Mouse (Mus musculus) frontal cortex, postnatal 25 days (tissue): ENCODE results near the gene Snx13.

ENCODE experiments used
- DNase-seq, 2 experiments: peaks; one replicate each; pipeline ENCODE4 v3.0.0; 2022; ENCODE audit warnings: low spot score in 2 of 2

The Snx13 gene

DNA sequence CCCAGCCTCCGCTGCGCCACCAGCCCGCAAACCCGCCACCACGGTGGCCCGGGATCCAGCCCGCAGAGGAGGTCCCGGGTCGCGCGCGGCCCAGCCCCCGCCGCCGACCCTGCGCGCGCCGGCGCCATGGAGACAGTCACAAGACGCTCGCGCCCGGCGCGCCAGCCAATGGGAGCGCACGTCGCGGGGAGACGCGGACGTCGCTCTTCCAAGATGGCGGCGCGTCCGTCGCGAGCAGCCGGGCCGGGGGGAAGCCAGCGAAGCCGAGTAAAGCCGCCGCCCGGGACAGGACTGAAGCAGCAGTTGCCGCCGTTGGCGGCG lies at the start of gene Snx13:
Gene Snx13, plus strand, starts transcription at position 188 of the 321 bp plus-strand sequence.
- peak; percentile 76 for DNase-seq

DNA sequence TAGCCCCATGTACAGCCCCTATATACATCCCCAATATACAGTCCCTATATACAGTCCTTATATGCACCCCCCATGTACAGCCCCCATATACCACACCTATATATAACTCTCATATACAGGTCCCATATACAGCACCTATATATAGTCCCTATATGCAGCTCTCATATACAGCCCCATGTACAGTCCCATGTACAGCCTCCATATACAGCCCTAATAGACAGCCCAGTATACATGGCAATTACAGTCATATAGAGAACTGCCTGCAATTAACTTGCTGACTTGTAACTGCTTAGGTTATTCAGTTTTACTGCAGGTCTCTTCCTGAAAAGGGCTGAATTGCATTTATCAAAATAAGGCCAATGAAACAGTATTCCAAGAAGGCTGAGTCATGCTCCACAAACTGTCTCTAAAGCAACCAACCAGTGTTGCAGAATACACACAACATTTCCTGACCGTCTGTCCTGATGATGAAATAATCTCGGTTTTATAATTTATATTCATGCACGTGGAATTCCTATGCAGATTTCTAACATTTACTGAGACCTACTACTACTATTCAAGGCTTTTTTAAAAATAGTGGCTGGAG lies 49.3 kb upstream of the Snx13 start:
- DNase-seq, result no peak

DNA sequence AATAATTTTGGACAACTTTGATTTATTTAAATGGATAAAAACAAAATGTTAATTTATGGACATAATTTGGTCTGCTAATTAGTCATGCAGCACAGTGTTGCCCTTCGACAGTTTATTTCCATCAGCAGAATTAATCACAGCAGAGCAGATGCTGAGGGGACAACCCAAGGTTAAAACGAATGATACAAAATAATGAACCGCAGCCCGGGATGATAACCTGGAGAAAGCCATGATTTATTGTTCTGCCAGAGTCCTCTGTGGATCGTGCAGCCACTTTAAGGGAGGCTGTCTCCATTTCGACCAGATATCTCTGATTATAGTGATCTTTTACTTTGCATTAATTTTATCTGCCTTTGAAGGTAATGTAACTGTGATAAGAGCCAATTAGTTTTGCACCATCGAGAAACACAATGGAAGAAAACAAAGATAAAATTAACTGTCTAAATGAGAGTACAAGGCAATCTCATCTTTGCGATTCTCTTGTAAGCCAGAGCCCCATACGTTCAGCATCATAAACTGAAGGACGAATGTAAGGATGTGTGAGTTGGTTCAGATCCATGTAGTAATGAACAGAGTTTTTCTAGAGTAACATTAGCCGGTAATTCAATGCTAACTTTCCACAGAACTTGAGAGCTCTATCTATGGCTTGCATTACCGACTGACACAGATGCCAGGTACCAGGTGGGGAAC lies 48.1 kb upstream of the Snx13 start:
- no peak for DNase-seq

DNA sequence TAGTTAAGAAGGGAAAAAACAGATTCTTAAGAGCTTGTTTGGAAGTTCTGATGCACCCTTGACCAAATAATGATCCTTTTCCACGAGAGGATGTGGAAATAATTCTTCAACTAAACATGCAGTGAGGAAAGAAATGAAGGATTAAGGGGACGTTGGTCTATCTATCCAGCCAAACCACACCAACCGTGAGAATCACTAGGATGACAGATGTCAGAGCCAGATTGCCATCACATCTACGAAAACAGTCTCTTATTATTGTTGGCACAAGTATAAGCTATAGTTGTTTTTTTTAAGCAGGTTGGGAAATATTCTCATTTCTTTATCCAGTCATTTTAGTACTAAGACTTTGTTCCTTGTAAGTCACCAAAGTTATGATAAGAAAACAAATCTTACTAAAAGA lies 46.7 kb upstream of the Snx13 start:
- no peak for DNase-seq

DNA sequence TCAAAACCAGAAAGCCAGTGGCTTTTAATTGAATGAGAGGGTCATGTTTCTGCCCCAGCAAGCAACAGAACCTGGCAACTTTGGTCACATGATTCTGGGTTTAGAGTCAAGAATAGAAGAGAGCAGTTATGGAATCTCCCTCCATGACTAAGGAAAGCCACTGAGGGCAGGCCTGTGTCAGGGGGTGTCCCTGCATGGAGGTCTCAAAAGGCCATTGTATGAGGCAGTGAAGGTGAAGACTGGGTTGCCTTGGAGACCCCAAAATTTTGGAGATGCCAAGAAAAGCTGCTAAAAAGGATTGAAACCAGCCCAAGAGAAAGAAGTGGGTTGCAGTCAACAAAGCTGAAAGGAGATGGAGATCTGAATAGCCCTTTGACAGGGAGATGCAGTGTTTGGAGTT lies 41.2 kb upstream of the Snx13 start:
- DNase-seq, result no peak

DNA sequence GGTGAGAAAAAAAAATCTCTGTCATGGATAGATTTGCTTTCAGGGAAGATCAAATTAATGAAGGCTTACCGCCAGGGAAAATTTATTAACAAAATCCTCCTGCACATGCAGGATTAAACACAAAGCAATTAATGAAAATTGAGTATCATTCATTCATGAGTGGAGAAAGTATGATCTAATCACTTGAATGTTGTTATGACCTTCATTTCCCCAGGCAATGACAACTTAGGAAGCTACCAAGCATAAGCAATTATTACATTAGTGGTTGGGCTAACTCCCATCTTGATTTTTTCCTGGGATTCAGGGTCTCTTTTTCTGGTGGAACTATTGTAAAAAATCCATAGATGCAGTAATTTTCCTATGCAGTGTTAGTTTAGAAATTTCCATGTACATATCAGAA lies 39.1 kb upstream of the Snx13 start:
- DNase-seq, result no peak

DNA sequence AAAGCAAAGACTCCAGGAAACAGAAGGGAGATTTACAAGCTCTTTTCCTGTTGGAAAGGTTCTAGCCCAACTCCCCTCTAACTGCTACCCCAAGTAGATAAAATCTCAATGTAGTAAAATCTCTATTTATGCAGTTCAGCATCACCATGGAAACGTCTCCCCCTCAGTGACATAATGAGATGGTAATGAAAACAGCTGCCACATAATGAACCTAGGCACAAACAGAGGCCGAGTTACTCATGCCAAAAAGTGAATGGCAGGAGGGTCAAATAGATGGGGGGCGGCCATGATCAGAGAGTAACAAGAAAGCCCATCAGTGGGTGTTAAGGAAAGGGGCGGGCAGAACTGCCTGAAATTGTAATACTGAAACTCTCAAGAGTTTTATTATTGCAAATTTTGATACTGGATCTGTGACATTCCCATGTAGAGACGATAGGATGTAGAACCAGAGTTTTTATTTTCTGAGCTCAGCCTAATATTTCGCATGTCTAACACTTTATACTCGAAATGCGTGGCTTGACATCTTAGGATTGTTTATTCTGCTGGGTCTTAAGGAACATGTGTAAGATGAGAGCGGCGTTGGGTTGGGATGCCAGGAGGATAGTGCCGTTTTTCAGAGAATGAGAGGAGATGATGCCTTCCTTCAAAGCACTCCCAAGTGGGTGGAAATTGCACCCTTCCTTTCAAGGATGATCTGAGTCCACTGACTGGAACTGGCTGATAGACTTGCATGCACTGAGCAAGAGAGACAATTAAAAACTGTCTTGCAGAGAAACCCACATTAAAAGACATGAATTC lies 38.4 kb upstream of the Snx13 start:
- DNase-seq, result peak in 1 of 2 experiments; percentile 14

DNA sequence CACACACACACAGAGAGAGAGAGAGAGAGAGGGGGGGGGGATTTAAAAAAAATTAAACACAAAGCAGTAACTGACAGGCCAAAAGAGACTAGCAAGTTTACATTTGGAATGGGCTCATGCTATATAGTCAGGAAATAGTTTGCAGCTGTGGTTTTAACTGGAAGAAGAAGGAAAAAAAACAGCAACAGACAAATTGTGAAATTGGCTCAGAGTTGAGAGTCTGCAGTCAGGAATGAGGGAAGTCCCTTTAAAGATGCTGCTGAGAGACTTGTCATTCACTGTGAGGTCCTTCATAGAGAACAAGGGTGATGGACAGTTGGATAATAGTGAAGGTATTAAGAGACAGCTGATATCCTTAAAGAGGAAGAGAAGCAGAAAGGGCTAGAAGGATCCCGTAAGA lies 35.5 kb upstream of the Snx13 start:
- no peak for DNase-seq

DNA sequence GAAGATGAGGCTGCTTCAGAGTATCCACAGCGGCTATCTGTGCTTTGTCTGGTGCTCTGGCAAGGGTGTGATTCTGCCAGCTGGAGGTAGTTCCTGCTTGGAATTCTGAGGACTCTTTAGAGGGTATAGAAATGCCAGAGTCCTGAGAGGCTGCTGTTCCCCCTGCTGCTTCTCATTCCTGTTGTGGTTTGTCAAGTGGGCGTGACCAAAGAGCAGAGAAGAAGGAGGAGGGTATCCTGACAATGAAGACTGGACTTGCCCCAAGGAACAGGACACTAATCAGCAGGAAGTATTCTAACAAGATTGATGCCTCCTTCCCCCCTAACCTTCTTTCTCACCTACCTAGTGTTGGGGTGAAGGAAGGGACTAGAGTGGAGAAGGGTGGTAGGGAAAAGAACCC lies 33.0 kb upstream of the Snx13 start:
- DNase-seq, result no peak

DNA sequence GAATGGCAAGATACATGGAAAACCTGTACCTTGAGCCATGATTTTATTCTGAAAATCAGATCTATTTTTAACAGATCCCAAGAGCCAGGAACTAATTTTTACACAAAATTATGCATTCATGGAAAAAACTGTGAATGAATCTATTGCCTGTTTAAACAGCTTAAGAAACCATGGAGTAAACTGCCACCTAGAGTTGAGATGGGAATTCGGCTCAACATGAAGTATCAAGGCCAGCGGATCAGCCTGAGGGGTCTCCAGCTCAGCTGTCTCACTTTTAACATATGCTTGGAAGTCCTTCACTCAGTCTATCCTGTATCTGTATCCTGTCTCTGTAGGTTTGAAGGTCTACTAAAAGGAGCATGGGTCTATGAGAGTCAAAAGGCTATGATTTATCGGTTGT lies 30.9 kb upstream of the Snx13 start:
- no peak for DNase-seq

DNA sequence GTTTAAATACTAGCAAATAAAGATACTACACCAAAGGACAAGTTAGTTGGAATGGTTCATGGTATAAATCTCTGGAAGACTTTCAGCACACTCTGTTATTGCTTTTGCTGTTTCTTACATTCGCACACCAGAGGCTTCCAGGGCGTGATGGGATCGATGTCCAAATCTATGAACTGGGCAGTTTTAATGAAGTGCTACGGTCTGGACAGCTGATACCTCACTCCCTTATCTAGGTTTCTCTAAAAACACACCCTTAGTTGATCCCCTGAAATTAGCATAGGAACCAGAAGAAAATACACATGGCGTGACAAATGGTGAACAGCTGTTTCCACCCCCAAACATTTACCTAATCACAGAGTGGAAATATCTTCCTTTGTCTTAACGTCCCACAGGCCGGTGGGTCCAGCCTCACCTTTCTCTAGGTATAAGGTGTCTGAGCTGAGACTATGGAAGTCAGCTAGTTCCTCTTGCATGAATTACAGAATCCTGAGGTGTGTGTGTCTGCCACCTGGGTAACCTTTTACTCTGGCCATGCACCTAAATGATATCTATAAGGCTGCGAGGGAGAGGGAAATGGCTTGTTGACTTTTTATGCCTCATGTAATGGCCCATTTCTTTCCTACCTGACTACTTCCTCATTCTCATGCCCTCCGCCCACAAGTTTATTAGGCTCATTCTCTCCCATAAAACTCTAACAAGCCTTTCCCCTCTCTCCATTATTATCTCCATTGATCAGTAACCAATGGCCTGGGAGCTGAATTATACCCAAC lies 30.3 kb upstream of the Snx13 start:
- DNase-seq, result no peak

DNA sequence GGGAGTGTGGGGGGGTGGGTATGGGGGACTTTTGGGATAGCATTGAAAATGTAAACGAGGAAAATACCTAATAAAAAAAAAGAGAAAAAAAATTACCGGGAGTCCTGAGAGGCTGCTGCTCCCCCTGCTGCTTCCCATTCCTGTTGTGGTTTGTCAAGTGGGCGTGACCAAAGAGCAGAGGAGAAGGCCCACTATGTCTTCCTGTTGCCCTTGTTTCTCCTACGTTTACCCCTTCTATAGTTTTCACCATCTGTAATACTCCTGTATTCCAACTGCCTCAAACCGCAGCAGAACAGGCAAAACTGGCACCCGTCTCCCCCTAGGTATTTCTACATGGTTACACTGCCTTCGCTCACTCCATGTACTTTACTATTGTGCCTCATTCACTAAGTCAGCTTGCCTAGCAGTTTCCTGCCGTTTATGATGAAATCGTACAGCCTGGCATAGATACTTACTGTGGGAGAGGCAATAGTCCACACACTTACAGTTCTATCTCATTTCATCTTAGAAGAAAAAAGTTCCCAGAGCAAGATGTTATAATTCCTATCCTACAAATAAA lies 28.2 kb upstream of the Snx13 start:
- DNase-seq, result no peak

DNA sequence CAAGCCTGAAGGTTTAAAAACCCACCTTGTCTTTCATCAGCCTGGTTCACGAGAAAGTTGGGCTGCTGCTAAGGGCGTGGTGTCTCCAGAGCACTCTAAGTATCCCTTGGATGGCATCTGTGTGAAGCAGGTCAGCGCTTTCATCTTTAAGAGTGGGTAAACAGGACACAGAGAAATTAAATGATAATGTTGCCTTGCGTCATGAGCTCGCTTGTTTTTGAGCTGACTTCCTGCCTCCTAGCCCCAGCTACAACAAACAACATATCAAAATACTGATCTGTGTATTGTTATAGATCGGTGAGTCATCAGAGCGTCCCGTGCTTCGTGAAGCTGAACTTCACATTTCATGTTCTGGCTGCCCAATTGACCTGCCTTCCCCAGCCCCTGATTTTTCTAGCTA lies 25.7 kb upstream of the Snx13 start:
- DNase-seq, result no peak

DNA sequence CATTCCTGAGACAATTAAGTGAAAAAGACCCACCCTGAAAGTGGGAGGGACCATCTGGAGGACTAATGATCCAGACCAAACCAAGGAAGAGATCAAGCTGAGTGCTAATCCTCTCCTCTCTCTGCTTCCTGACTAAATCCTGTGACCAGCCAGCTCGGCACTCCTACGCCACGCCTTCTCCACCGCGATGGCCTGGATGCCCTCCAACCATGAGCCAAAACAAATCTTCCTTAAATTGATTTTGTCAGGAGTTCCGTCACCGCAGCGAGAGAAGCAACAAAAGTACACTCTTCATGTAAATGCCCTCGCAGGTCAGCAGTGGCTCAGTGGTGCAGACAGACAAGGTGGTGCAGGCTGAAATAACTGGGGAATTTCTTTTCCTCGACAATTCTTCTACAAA lies 24.9 kb upstream of the Snx13 start:
- no peak for DNase-seq

DNA sequence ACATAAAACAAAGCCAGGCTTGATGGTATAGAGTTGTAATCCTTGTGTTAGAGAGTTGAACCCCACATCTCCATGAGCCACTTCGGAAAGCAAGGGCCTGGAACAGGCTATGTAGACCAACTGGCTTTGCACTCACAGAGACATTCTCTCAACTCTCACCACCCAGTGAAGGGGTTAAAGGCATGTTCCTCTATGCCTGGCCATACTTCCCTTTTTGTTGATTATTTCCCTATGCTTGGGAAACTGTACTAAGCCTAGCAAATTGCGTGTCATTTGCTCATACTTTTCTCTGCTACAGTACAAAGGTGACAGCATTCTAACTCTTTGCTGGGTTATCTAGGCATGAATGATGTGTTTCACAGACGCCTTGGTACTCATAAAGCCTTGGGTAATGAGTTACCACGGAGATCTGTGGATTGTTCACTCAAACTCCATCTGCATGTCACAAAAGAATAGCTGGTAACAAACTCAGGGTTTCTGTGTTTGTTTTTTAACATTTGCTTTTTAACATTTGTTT lies 21.0 kb upstream of the Snx13 start:
- no peak for DNase-seq

DNA sequence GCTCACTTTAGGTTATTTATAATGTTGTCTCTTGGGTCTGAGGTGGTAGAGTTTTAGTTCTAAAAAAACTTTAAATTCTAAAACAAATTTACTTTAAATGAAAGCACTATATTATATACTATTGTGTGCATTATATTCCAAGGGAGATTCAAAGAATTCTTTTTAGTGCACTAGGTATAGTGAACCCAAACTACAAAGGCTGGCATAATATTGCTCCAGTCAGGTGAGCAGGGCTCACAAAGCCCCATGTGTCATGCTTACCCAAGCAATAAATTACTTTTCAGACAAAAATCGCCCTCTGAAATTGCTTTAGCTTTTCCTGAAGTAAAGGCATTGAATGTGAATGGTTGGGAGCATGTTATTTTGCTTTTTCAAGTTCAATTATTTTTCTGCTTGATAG lies 19.5 kb upstream of the Snx13 start:
- DNase-seq, result no peak

DNA sequence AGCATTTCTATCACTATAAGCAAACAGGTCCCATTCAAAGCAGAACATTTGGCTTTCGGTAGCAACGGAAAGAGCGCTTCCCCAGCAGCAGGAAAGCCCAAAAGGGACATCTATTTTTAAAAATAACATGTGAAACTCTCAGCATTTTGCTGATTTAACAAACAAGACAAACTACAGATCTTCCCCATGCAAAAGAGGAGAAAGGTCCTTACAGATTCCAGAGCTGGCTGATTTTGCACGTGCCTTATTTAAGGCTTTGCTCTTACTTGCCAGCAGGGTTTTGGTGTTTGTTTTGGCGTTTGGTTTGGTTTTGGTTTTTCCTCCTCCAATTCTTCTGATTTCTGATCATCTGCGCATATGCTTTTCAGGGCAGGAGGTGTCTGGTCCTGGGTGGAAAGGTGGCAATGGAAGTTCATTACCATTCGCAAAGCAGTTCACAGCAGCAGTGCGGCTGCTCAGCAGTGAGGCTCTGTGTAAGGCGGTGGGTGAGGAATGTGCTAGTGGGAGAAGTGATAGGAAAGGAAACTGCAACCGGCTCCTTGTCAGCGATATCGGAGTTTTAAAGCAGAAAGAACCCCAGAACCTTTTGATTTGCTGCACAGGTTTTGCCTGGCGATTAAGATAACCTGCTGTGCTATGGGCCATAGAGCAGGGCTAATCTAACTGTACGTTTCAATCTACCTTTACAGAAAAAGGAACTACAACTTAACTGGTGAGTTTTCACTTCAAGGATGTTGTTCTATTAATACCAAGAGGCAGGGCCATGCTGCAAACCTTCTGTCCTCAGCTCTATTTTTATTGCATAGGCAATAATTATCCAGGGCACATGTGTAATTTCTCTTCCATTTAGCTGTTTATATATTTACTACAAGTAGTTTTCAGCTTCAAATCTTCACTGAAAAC lies 8.1 kb upstream of the Snx13 start:
- DNase-seq, result peak; percentile 15 to 31

DNA sequence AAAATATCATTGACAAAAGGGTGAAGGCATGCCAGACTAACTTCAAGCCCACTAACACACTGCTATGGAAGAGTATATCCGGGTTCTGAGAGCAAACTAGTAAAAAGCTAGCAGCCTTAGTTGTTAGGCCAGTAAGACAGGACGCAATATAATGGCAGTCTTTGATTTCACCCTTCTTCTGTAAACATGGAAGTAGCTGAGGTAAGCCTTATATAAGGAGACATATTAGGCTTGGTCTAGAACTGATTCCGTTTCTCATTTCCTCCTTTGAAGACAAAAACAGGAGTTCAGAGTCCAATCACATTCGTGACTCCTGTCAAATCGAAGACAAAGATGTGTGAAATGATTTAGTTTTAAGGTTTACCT lies 7.4 kb upstream of the Snx13 start:
- no peak for DNase-seq

DNA sequence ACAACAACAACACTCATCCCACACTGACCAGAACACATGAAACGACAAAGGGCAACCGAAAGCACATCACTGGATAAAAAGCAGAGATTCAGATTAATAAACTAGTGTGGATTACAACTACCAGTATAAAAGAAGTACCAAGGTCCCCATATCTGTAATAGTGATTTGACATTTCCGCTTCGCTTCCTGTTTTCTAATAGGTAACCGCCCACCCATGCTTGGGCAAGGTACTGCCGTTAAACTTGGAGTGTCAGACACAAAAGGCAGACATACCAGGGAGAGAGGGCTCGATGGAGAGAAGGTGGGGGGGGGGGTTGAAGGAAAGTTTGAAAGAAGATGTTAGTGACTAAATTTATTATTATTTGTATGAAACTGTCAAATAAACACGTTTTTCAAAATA lies 5.0 kb upstream of the Snx13 start:
- no peak for DNase-seq

DNA sequence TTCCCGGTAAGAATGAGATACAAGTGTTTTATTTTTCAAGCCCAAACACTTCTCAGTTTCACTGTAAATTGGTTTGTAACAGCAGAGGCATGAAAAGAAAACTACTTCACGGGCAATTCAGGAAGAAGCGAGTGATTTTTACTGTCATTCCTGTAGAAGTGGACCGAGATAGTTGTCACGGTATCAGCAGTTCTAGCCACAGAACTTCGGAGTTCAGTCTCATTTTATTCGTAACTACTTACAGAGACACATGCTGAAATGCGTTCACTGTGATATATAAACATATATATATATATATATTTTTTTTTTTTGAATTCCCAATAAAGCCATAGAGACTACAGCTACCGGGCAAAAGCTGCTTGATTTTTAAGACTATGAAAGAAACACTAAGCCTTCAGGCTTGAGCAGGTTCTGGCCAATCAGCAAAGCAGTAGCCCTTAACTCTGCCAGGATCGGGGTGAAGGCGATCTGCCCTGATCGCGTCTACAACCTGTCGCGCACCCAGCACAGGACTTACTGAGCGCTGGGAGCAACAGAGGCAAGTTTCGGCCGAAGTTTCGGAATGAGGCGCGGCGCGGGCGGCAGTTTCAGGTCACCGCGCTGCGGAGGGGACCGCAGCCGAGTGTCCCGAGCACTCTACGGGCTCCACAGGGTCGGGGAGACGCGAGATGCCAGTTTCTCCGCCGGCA lies 532 bp upstream of the Snx13 start:
- DNase-seq, result no peak
